Mouse (Mus musculus) adrenal gland, postnatal 0 days (tissue): Measurements from ENCODE around the gene Ppfia3. TPM values are rescaled to one million over a fixed set of nuclear protein-coding genes. Genes with fewer than 3 reads are reported as not detected.

ENCODE experiments used
- polyA plus RNA-seq: library from polyadenylated mRNA; unstranded; fragments of >200 nt; fragmentation: Nextera tagmentation; extraction: Ambion mirVana; gene quantifications from 2 replicates; pipeline ENCODE4 v1.2.1, GENCODE M21; 2015

Ppfia3 gene
- 2.6 and 3.3 TPM in 2 replicates for polyA plus RNA-seq

DNA sequence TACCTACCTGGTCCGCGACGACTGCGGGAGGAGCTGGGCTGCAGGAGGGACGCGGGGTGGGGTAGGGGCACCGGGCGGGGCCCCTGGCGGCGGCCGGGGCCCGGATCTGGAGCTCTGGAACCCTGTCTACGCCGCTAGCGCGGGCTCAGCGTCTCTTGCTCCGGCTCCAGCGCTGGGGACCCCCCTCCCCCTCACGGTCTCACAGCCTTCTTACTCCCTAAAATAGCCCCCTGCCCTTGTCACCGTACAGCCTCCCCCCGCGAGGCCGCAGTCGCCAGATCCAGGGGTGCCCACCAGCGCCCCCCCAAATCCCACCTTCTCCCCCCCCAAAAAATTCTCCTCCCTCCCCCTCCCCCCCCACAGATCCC is at the start of gene Ppfia3:
Gene Ppfia3, minus strand, starts transcription at position 368 of the 368 bp plus-strand sequence.

DNA sequence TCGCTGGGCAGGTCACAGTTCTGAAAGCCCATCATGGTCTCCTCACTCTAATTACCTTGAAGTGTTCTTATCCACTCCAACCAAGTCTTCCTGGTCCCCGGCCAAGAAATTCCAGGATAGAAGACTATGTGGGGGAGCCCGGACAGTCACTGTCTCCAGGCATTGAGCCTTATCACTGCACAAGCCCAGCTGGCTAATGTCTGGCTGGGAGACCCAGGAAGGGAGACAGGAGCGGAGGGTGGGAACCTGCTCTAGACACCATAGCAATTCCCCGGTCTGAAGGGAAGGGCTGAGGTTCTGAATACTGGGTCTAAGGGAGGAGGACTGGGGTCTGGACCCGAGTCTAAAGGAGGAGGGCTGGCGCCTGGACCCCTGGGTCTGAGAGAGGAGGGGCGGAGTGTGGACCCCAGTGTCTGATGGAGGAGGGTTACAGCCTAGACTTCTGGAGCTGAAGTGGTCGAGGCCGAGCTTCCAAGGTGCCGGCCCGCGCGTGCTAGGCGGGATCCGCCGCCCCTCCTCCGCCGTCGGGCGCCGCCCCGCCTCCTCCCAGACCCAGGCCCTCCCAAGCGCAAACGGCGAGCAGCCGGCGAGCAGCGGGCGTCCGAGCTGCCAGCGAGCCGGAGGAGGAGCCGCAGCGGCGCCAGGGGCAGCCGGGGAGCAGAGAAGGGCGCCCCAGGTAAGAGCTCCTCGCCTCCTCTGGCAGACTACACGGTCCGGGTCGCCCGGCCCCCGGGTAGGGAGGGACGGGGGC is 46.5 kb upstream of the Ppfia3 start, which contains the start of gene Ntf5:
Gene Ntf5, plus strand, starts transcription at position 583 of the 751 bp plus-strand sequence.

DNA sequence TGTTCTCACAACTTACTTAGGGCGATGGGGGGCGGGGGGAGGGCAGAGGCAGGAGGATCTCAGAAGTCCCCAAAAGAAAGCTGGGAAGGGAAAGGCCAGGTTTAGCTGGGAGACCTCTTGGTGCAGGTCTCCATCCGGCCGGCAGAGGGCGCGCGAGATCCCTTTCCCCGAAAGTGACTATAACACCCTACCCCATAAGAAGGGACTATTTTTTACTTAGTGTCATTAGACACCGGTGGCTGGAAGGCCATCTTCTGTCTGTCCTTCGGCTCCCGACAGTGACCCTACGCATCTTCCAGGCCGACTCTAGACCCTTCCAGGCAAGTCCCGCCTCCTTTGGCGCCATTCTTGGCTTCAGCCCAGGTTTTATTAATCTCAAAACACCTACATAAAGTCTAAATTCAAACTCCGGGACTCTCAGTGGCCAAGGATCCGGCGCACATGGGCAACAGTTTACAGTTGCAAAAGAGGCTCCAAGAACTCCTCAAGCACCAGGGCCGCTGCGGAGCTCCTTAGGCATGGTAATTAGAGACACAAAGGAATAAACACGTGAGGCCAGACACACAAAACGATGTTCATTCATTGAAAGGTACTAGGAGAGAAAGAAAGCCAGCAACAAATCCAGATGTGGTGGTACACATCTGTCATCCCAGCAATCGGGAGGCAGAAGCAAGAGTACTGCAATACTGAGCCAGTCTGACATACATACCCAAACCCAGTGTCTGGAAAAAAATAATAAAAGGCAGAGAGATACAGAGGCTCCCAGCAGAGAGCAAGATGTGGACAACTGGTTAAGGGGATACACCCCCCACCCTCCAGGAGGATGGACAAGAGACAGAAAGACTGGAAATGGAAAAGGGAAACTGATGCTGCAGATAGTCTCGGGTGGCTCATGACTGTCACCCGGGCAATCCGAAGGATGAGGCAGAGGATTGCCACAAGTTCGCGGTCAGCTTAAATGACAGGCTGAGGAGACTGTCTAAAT is 38.6 kb upstream of the Ppfia3 start, which contains the start of gene Kcna7:
Gene Kcna7, plus strand, starts transcription at position 563 of the 985 bp plus-strand sequence.

DNA sequence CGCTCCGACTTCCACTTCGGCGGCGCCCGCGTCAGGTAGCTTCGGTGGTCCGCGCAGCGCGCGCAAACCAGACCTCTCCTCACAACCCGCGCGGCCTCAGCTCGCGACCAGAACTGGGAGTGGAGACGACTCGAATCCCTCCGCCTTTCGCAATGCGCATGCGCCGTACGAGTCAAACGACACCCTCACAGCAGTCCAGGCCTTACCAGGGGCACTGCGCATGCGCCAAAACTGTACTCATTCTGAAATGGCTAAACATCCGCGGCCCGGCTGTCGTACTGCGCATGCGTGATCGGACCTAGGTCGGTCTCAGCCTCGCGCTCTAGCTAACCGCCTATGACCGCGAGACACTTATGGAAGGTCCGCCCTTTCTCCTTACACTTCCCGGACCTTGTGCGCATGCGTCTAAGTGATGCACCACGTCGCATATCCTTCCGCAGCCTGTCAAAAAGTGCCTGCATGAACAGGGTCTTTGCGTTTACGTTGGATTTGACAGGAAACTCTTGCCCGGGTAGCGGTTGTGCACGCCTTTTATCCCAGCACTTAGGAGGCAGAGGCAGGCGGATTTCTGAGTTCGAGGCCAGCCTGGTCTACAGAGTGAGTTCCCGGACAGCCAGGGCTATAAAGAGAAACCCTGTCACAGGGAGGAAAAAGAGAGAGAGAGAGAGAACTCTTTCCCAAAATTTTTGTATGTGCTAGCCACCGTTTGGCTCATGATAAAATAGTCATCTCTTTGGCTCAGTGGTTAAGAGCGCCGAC is 28.9 kb upstream of the Ppfia3 start, which contains the start of gene Snrnp70:
Gene Snrnp70, minus strand, starts transcription at position 165 of the 759 bp plus-strand sequence.

DNA sequence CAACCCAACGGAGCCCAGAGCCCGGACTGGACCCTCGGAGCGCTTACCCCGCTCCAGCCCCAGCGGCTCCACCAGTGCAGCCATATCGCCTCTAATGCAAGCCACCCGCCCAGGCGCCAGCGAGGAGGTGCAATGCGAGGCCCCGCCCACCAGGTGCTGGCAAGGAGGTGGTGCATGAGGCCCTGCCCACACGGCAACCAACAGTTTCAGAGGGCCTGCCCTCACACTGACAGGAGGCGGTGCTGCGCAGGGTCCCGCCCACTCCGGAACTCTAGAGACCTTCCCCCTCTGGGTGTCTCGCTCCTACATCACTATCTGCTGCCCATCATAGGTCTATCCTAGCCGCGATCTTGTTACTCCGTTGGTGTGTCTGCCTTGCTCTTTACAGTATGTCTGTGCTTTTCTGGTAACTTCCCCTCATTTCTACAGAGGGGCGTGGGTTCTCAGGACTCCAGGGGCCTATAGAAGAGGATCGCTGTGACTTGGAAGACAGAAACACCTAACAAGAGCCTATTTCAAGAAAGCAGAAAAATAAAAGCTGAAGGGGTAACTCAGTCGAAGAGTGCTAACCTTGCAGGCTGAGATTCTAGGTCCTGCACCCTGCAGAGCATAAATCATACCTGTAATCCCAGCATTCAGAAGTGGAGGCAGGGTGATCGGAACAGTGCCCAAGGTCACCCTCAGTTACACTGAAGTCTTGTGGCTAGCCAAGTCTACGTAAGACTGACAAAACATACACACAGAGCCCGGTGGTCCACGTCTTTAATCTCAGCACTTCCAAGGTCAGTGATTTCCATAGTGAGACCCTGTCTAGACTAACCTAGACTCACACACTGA is 3.9 kb upstream of the Ppfia3 start, which contains the start of gene Lin7b:
Gene Lin7b, minus strand, starts transcription at position 109 of the 837 bp plus-strand sequence.

DNA sequence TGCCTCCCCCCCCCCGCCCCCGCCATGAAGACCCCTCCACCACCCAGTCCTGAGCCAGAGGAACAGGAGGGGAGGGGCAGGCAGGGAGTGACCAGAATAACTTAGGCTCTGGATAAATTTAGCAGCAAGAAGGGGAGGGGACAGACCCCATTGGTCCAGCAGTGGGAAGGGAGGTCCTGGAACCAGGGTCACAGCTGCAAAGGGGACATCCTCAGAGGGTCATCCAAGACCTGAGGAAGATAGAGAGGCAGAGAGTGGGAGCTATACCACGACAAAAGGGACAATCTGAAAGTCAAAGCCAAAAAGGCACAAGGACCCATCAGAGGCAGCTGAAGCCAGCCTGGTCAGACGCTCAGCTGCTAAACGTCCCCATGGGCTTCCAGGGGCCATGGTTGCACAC is 31.8 kb downstream of the Ppfia3 start, which contains the start of gene Hrc:
Gene Hrc, plus strand, starts transcription at position 235 of the 400 bp plus-strand sequence.

DNA sequence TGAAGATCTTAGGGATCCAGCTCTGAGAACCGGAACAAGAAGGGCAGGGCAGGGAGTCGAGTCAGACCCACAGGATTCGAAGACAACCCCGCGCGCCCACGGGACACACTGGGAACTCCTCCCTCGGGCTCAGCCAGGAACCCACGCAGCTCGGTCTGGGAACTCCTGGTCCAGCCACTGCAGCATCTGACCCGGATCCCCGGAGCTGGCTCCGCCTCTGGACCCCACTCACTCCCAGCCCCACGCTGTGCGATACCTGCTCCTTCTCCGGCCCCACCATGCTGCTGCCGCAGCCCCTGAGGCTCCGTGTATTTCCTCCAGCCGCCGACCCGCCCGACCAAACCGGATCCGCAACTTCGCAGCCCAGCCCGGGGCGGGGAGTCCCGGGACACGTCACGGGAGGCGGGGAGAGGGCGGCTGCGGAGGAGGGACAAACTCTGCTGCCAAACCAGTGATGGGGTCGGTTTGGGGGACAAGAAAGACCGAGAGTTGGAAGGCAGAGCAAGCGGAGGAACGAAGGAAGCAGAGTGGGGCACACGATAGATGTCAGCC is 33.3 kb downstream of the Ppfia3 start, which contains the start of gene Trpm4:
Gene Trpm4, minus strand, starts transcription at position 350 of the 552 bp plus-strand sequence.

Other genes with a start within 250 kb of the Ppfia3 start
- 1,100 and 1,135 TPM in 2 replicates for gene Rps11, start 242.6 kb downstream of the Ppfia3 start, polyA plus RNA-seq
- 1,896 and 3,552 TPM in 2 replicates for gene Rpl13a, start 238.3 kb downstream of the Ppfia3 start, polyA plus RNA-seq
- gene Gm45713, start 230.8 kb downstream of the Ppfia3 start, polyA plus RNA-seq: 1.4 and 2.1 TPM in 2 replicates
- 6.1 and 11.0 TPM in 2 replicates for gene Flt3l, start 230.6 kb downstream of the Ppfia3 start, polyA plus RNA-seq
- 67.2 and 75.8 TPM in 2 replicates for gene Pih1d1, start 212.7 kb downstream of the Ppfia3 start, polyA plus RNA-seq
- 25.3 and 34.0 TPM in 2 replicates for gene Aldh16a1, start 212.4 kb downstream of the Ppfia3 start, polyA plus RNA-seq
- gene Slc17a7, start 203.1 kb downstream of the Ppfia3 start, polyA plus RNA-seq: 0.11 and 0.16 TPM in 2 replicates
- not detected in 2 replicates for gene Gfy, start 187.4 kb downstream of the Ppfia3 start, polyA plus RNA-seq
- not detected in 2 replicates for gene Pth2, start 186.0 kb downstream of the Ppfia3 start, polyA plus RNA-seq
- 0.30 and 0.47 TPM in 2 replicates for gene Ccdc155, start 162.1 kb downstream of the Ppfia3 start, polyA plus RNA-seq
- 1.6 and 1.8 TPM in 2 replicates for gene Dkkl1, start 154.9 kb downstream of the Ppfia3 start, polyA plus RNA-seq
- 28.7 and 32.9 TPM in 2 replicates for gene Tead2, start 151.3 kb downstream of the Ppfia3 start, polyA plus RNA-seq
- 3.9 and 5.3 TPM in 2 replicates for gene Cd37, start 127.9 kb downstream of the Ppfia3 start, polyA plus RNA-seq
- 0.08 TPM in 1 of 2 replicates, not detected in the other for gene Slc6a16, start 125.9 kb downstream of the Ppfia3 start, polyA plus RNA-seq
- gene Slc6a21, start 89.5 kb downstream of the Ppfia3 start, polyA plus RNA-seq: not detected in 2 replicates
- 12.4 and 14.0 TPM in 2 replicates for gene Trpm4, start 33.2 kb downstream of the Ppfia3 start, polyA plus RNA-seq
- 0.54 and 1.4 TPM in 2 replicates for gene Hrc, start 31.7 kb downstream of the Ppfia3 start, polyA plus RNA-seq
- gene Lin7b, start 3.6 kb upstream of the Ppfia3 start, polyA plus RNA-seq: 3.1 and 3.2 TPM in 2 replicates
- gene Snrnp70, start 28.7 kb upstream of the Ppfia3 start, polyA plus RNA-seq: 67.6 and 113 TPM in 2 replicates
- 0.06 and 0.09 TPM in 2 replicates for gene Kcna7, start 38.6 kb upstream of the Ppfia3 start, polyA plus RNA-seq
- 0.44 and 0.46 TPM in 2 replicates for gene Ntf5, start 46.7 kb upstream of the Ppfia3 start, polyA plus RNA-seq
- gene Lhb, start 53.8 kb upstream of the Ppfia3 start, polyA plus RNA-seq: not detected in 2 replicates
- 7.8 and 11.6 TPM in 2 replicates for gene Gys1, start 67.8 kb upstream of the Ppfia3 start, polyA plus RNA-seq
- gene Ruvbl2, start 71.1 kb upstream of the Ppfia3 start, polyA plus RNA-seq: 45.5 and 60.2 TPM in 2 replicates
- 4,437 and 5,089 TPM in 2 replicates for gene Ftl1, start 92.9 kb upstream of the Ppfia3 start, polyA plus RNA-seq
- 172 and 189 TPM in 2 replicates for gene Bax, start 99.9 kb upstream of the Ppfia3 start, polyA plus RNA-seq
- gene Tulp2, start 114.9 kb upstream of the Ppfia3 start, polyA plus RNA-seq: 0.33 and 0.91 TPM in 2 replicates
- gene Gm45808, start 119.8 kb upstream of the Ppfia3 start, polyA plus RNA-seq: 0.35 and 0.77 TPM in 2 replicates
- 9.9 and 22.7 TPM in 2 replicates for gene Dhdh, start 121.8 kb upstream of the Ppfia3 start, polyA plus RNA-seq
- gene Nucb1, start 143.4 kb upstream of the Ppfia3 start, polyA plus RNA-seq: 163 and 205 TPM in 2 replicates
- 25.5 and 32.7 TPM in 2 replicates for gene Ppp1r15a, start 159.2 kb upstream of the Ppfia3 start, polyA plus RNA-seq
- 8.4 and 12.0 TPM in 2 replicates for gene Plekha4, start 159.3 kb upstream of the Ppfia3 start, polyA plus RNA-seq
- gene Hsd17b14, start 187.9 kb upstream of the Ppfia3 start, polyA plus RNA-seq: 1.1 and 3.2 TPM in 2 replicates
- gene Bcat2, start 203.1 kb upstream of the Ppfia3 start, polyA plus RNA-seq: 58.9 and 92.5 TPM in 2 replicates
- gene Fgf21, start 248.5 kb upstream of the Ppfia3 start, polyA plus RNA-seq: 0.57 and 1.8 TPM in 2 replicates